Mouse (Mus musculus) T-helper 1 cell (primary cell): ENCODE results near the gene Ankar.

Experiments
- in situ Hi-C: fragments of 300-600 bp; cut with MboI, MseI; formaldehyde crosslinking; loops from one replicate; pipeline ENCODE4 v1.15.1; 2025; ENCODE audit warnings: high pct_unique_total_duplicates

The Ankar gene

DNA sequence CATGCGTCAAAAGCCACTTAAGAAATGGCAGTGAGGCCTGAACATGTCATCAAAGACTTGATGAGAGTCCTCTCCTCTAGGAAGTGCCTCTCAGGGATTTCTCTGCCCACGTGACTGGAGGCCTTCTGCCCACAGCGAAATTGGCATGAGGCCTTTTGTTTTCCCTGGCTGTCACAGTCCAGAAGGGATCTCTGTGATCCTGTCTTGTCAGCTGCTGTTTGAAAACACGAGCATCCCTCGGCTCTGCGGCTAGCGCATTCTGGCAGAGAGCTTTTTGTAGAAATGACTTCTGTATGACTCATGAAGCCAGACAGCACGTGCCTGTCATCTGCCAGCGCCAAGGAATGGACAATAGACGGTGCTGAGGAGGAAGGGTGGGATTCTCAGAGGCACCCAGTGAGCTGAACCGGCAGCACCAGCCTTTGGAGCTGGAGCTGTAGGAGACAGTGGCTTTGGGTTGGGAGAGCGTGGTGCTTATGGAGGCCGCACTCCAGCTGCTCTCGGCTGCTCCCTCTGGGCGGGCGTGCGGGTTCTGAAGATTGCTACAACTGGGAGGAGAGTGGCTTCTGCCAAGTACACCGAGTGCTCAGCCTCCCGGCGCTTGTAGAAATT lies 106.9 kb downstream of the Ankar start:
- in situ Hi-C loops, result loop anchor here (25.0 kb wide), 1 partner anchor 281 kb away; the partner anchor contains the start of gene Xrcc5
